Mouse (Mus musculus) megakaryocyte, embryonic 14.5 days (primary cell): ENCODE data around the gene Grik3.

Experiments used
- FLI1 ChIP-seq: IDR thresholded peaks from 2 replicates; pipeline ENCODE4 v1.6.1; 2012; ENCODE audit warnings: low read length, inconsistent platforms, mixed read lengths
- GATA1 ChIP-seq: IDR thresholded peaks from 3 replicates; pipeline ENCODE4 v1.6.1; 2012; ENCODE audit warnings: mixed read lengths, low read length, inconsistent platforms, borderline replicate concordance

DNA sequence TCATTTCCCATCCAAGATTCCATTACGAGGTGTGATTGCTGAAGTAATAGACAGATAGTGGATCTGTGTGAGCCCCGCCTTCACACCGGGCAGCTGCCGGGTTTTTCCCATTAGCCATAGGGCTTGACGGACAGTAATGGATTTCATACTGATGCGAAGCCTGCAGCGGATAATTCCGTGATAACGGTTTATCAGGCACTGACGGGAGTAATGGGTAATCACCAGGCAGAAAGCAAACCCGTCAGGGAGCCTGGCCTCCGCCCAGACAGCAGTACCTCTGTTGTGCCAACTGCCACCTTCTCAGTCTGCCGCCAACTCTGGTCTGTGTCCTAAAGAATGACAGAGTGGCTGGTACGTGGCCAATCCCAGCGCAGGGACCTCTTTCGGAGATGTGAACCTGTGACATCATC lies 251.7 kb downstream of the Grik3 start:
- TF ChIP-seq FLI1 (no peak), GATA1 (no peak)
